Mouse (Mus musculus): ENCODE measurements around the gene Icam1. TPM values are rescaled to one million over a fixed set of nuclear protein-coding genes. Genes with fewer than 3 reads are reported as not detected.

The Icam1 gene
- polyA plus RNA-seq, 1 experiment from 2014 or later: 13.9 TPM

DNA sequence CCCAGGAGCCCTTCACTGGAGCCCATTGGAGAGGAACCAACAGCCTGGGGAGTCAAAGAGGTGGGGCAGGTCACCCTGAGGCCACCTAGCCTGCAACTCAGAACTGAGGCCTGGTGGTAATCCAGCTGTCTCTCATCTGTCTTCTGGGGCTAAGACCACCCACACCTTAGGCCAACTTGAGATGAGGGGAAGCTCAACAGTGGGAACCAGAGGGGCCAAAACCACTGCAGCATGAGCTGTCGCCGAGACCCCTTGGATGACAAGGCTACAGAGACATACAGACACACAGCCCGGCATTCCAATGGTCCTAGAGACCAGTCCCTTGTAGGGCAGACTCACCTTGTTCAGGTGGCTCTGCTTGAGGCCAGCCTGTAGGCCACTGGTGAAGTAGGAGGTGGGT, 59.8 kb downstream of the Icam1 start:
- Histone ChIP-seq H3K9ac (no peak overlapping the region), H3K4me1 (peaks cover 15% of the 10 kb centered on the region), H3K27ac (no peak overlapping the region), H3K4me3 (no peak overlapping the region), H3K36me3 (peaks cover 80% of the 10 kb centered on the region), H3K9me3 (no peaks in the 10 kb centered on the region), H3K4me2 (replicated peaks) (no peak overlapping the region), H3K27me3 (no peaks in the 10 kb centered on the region)
- WGBS: 92% methylated on average over 3 of the region's 3 CpGs
- no peak for ATAC-seq (ENCODE audit: low FRiP score, low read depth)

MicroRNAs encoded within 50 kb of the gene (microRNA counts, 519-probe panel; counts per million panel counts)
- microRNA mmu-miR-1900: 3,351 counts per million, percentile 58 among the panel's probes with 10 or more counts

Small RNA genes within 50 kb of the gene (microRNA-seq; reads per million reads assigned to microRNA genes)
- gene Mir1900 (not detected), gene Mir7082 (0.52 reads per million)

Other genes starting within 250 kb of the Icam1 start
- gene Col5a3, start 200.9 kb upstream of the Icam1 start, polyA plus RNA-seq (2015; fragmentation: Nextera tagmentation; extraction: Ambion mirVana): 0.60 and 0.62 TPM in 2 replicates
- gene Rdh8, start 197.5 kb upstream of the Icam1 start, polyA plus RNA-seq (2015; fragmentation: Nextera tagmentation; extraction: Ambion mirVana): not detected in 2 replicates
- 4.6 and 5.6 TPM in 2 replicates for gene A230050P20Rik, start 147.3 kb upstream of the Icam1 start, polyA plus RNA-seq (2015; fragmentation: Nextera tagmentation; extraction: Ambion mirVana)
- gene Angptl6, start 136.3 kb upstream of the Icam1 start, polyA plus RNA-seq (2015; fragmentation: Nextera tagmentation; extraction: Ambion mirVana): 2.9 and 3.3 TPM in 2 replicates
- 85.9 and 91.3 TPM in 2 replicates for gene Ppan, start 127.8 kb upstream of the Icam1 start, polyA plus RNA-seq (2015; fragmentation: Nextera tagmentation; extraction: Ambion mirVana)
- gene Eif3g, start 117.4 kb upstream of the Icam1 start, polyA plus RNA-seq (2015; fragmentation: Nextera tagmentation; extraction: Ambion mirVana): 329 and 337 TPM in 2 replicates
- gene Dnmt1, start 56.1 kb upstream of the Icam1 start, polyA plus RNA-seq (2015; fragmentation: Nextera tagmentation; extraction: Ambion mirVana): 97.6 and 104 TPM in 2 replicates
- gene S1pr2, start 39.2 kb upstream of the Icam1 start, polyA plus RNA-seq (2015; fragmentation: Nextera tagmentation; extraction: Ambion mirVana): 60.3 and 66.9 TPM in 2 replicates
- gene Mrpl4, start 13.2 kb upstream of the Icam1 start, polyA plus RNA-seq (2015; fragmentation: Nextera tagmentation; extraction: Ambion mirVana): 131 and 133 TPM in 2 replicates
- gene Icam4, start 13.4 kb downstream of the Icam1 start, polyA plus RNA-seq (2015; fragmentation: Nextera tagmentation; extraction: Ambion mirVana): 0.62 and 2.2 TPM in 2 replicates
- 0.05 and 0.08 TPM in 2 replicates for gene Icam5, start 16.1 kb downstream of the Icam1 start, polyA plus RNA-seq (2015; fragmentation: Nextera tagmentation; extraction: Ambion mirVana)
- 1.0 and 1.3 TPM in 2 replicates for gene Zglp1, start 51.1 kb downstream of the Icam1 start, polyA plus RNA-seq (2015; fragmentation: Nextera tagmentation; extraction: Ambion mirVana)
- 0.59 and 0.88 TPM in 2 replicates for gene Gm49373, start 57.1 kb downstream of the Icam1 start, polyA plus RNA-seq (2015; fragmentation: Nextera tagmentation; extraction: Ambion mirVana)
- gene Fdx1l, start 57.6 kb downstream of the Icam1 start, polyA plus RNA-seq (2015; fragmentation: Nextera tagmentation; extraction: Ambion mirVana): 54.8 and 61.6 TPM in 2 replicates
- 1.8 and 2.1 TPM in 2 replicates for gene Gm38431, start 76.0 kb downstream of the Icam1 start, polyA plus RNA-seq (2015; fragmentation: Nextera tagmentation; extraction: Ambion mirVana)
- gene Raver1, start 76.0 kb downstream of the Icam1 start, polyA plus RNA-seq (2015; fragmentation: Nextera tagmentation; extraction: Ambion mirVana): 55.0 and 63.2 TPM in 2 replicates
- gene Tyk2, start 115.3 kb downstream of the Icam1 start, polyA plus RNA-seq (2015; fragmentation: Nextera tagmentation; extraction: Ambion mirVana): 13.7 and 16.5 TPM in 2 replicates
- gene Cdc37, start 134.0 kb downstream of the Icam1 start, polyA plus RNA-seq (2015; fragmentation: Nextera tagmentation; extraction: Ambion mirVana): 320 and 346 TPM in 2 replicates
- 5.4 and 6.1 TPM in 2 replicates for gene Pde4a, start 149.7 kb downstream of the Icam1 start, polyA plus RNA-seq (2015; fragmentation: Nextera tagmentation; extraction: Ambion mirVana)
- 79.7 and 82.5 TPM in 2 replicates for gene Keap1, start 223.4 kb downstream of the Icam1 start, polyA plus RNA-seq (2015; fragmentation: Nextera tagmentation; extraction: Ambion mirVana)
- gene S1pr5, start 232.5 kb downstream of the Icam1 start, polyA plus RNA-seq (2015; fragmentation: Nextera tagmentation; extraction: Ambion mirVana): 0.77 and 0.83 TPM in 2 replicates
- gene Atg4d, start 249.3 kb downstream of the Icam1 start, polyA plus RNA-seq (2015; fragmentation: Nextera tagmentation; extraction: Ambion mirVana): 31.4 and 32.8 TPM in 2 replicates

Measured in limb, embryonic 13.5 days (tissue).